Mouse (Mus musculus) cortical plate, adult 2 months (tissue): ENCODE results near the gene Chst3.
A peak's percentile ranks its signal among the peaks of the same experiment; 100 is the strongest.
"Not testable (repeated sequence)": the region's sequence is repeated elsewhere in the genome, so short reads cannot be mapped to it uniquely, and the experiment has no call there.

Source experiments
- CTCF ChIP-seq: fragments of 200-500 bp; IDR thresholded peaks from 2 replicates; pipeline ENCODE4 v1.5.1; 2011; ENCODE audit warnings: mild to moderate bottlenecking, control low read depth, low read length; ENCODE audit not compliant: insufficient read depth; ENCODE audit errors: extremely low read depth
- POLR2A ChIP-seq: fragments of 200-500 bp; IDR thresholded peaks from 2 replicates; pipeline ENCODE4 v1.6.1; 2011; ENCODE audit warnings: mild to moderate bottlenecking, low read length, control low read depth; ENCODE audit not compliant: insufficient read depth; ENCODE audit errors: extremely low read depth

GRCm38 (mm10) chr10:60136010-60136409, 83.0 kb downstream of the Chst3 start:
- TF ChIP-seq POLR2A = not testable (repeated sequence)
- TF ChIP-seq CTCF = peak; percentile 6; the same call in 1 of the 2 replicates
